Mouse (Mus musculus) ES-E14 (cell line): ENCODE results near the gene Rgma.

ENCODE experiments used
- CHD2 ChIP-seq: IDR thresholded peaks from 2 replicates; pipeline ENCODE4 v1.6.1; 2014; ENCODE audit warnings: mild to moderate bottlenecking, low read depth, low read length, inconsistent platforms
- HCFC1 ChIP-seq: IDR thresholded peaks from 2 replicates; pipeline ENCODE4 v1.6.1; 2012; ENCODE audit warnings: low read length, inconsistent platforms, borderline replicate concordance; ENCODE audit not compliant: insufficient read depth
- MAFK ChIP-seq: IDR thresholded peaks from 2 replicates; pipeline ENCODE4 v1.6.1; 2014; ENCODE audit warnings: mild to moderate bottlenecking, low read depth, low read length, inconsistent platforms; ENCODE audit not compliant: insufficient read depth
- ZC3H11A ChIP-seq: IDR thresholded peaks from 2 replicates; pipeline ENCODE4 v1.6.1; 2012; ENCODE audit warnings: low read depth, mild to moderate bottlenecking, inconsistent platforms, low read length, borderline replicate concordance
- ZNF384 ChIP-seq: IDR thresholded peaks from 2 replicates; pipeline ENCODE4 v1.6.1; 2012; ENCODE audit warnings: low read depth, low read length, inconsistent platforms

GRCm38 (mm10) chr7:73389419-73389818 lies 14.1 kb downstream of the Rgma start:
- no peak for TF ChIP-seq MAFK
- TF ChIP-seq ZNF384: no peak
- no peak for TF ChIP-seq ZC3H11A
- TF ChIP-seq HCFC1: no peak
- TF ChIP-seq CHD2: no peak
